Mouse (Mus musculus): ENCODE measurements around the gene Poc1b. TPM values are rescaled to one million over a fixed set of nuclear protein-coding genes. Genes with fewer than 3 reads are reported as not detected.
"Not testable (repeated sequence)": the region's sequence is repeated elsewhere in the genome, so short reads cannot be mapped to it uniquely, and the experiment has no call there.

Poc1b gene
- polyA plus RNA-seq, 1 experiment from 2014 or later = 33.5 TPM

DNA sequence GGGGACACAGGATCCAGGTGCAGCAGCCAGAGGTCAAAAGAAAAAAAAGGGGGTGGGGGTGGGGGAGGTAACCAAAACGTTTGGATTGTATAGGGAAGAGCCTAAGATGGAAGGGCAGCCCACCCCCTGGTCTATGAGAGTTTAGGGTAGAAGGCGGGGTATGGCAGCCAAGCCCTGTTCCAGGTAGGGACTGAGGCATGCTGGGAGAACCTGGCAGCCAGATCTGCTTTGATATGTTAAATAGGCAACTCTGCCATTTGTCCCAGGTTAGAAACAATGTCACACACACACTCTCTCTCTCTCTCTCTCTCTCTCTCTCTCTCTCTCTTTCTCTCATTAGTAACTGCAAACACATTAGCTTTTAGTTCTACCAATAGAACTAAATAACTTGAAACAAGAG, 100.3 kb downstream of the Poc1b start:
- no peak overlapping the region for H3K4me3 ChIP-seq (ENCODE audit: low read depth, low read length)

DNA sequence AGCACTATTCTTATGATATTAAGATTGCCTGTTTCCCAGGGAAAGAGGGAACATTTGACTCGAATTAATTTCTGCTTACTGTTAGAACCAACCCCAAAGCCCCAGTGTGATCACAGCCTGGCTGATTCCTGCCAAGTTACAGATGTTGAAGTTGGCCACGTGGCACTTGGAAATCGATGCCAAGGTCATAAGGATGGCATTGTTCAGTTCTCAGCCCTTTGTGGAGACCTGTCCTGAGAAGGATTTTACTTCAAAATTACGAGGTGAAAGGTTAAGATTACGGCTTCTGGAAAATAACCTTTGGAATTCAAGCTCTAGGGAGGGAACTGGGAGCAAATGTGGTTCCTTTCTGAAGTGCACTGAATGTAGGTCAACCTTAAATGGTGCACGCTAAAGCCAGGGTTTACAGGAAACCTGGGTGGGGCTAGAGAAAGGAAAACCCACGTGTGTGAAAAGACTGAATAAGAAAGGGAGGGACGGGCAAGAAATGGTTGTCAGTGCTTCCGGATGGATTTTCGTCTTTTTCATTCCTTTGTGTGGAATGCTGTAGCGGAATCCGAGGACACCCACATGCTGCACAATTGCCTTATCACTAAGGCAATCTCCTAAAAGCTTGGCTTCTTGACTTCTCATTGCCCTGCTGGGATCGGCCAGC, 102.4 kb downstream of the Poc1b start:
- H3K4me2 ChIP-seq (ENCODE audit: low read length) = no peak overlapping the region
- ATAC-seq (replicated peaks; ENCODE audit: low FRiP score, low TSS enrichment, low read depth) = no peak
- DNase-seq (ENCODE audit: low spot score) = no peak
- H3K27ac ChIP-seq (ENCODE audit: low read depth) = no peak overlapping the region
- no peaks in the 10 kb centered on the region for H3K4me1 ChIP-seq (replicated peaks; ENCODE audit: control insufficient read depth, insufficient read depth, low read length)
- no peaks in the 10 kb centered on the region for H3K9me3 ChIP-seq (ENCODE audit: control insufficient read depth, low read length)
- H3K4me3 ChIP-seq (ENCODE audit: low read depth, low read length) = no peak overlapping the region
- no peaks in the 10 kb centered on the region for H3K36me3 ChIP-seq (ENCODE audit: control insufficient read depth, insufficient read depth, low read length)
- no peak overlapping the region for H3K9ac ChIP-seq (ENCODE audit: low read length)
- WGBS = 79% methylated on average over 13 of the region's 13 CpGs
- H3K27me3 ChIP-seq (replicated peaks; ENCODE audit: control insufficient read depth, insufficient read depth, low read length) = no peaks in the 10 kb centered on the region

More for the DNA sequence above, 100.3 kb downstream of the Poc1b start:
- Histone ChIP-seq H3K9me3 (ENCODE audit: control insufficient read depth, low read length) (no peaks in the 10 kb centered on the region), H3K27ac (ENCODE audit: low read depth) (no peak overlapping the region), H3K4me2 (ENCODE audit: low read length) (no peak overlapping the region), H3K4me1 (replicated peaks; ENCODE audit: control insufficient read depth, insufficient read depth, low read length) (peaks cover 8% of the 10 kb centered on the region; the same call in 1 of the 2 replicates), H3K27me3 (replicated peaks; ENCODE audit: control insufficient read depth, insufficient read depth, low read length) (no peaks in the 10 kb centered on the region), H3K9ac (ENCODE audit: low read length) (no peak overlapping the region), H3K36me3 (ENCODE audit: control insufficient read depth, insufficient read depth, low read length) (no peaks in the 10 kb centered on the region)
- ATAC-seq (replicated peaks; ENCODE audit: low FRiP score, low TSS enrichment, low read depth) = no peak
- DNase-seq (ENCODE audit: low spot score) = no peak
- WGBS = 48% methylated on average over 2 of the region's 2 CpGs

DNA sequence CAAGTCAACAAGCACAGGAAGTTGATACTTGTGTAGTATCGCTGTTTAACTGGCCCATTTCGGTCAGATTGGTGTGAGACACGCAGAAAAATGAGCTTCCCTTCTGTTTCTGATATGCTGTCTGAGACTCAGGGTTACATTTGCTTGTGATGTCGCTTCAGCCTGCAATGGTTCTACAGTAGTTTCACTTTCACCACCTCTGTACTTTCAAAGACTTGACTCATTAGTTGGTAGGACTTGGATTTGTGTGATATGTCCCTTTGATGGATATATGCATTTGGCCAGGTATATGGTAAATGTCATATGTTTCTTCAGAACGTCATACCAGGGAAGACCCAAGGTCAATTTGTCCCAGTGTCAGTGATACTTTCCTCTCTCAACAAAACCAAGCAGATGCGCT, 104.2 kb downstream of the Poc1b start:
- Histone ChIP-seq H3K27me3 (replicated peaks; ENCODE audit: control insufficient read depth, insufficient read depth, low read length) (no peaks in the 10 kb centered on the region), H3K36me3 (ENCODE audit: control insufficient read depth, insufficient read depth, low read length) (no peaks in the 10 kb centered on the region), H3K4me3 (ENCODE audit: low read depth, low read length) (no peak overlapping the region), H3K4me1 (replicated peaks; ENCODE audit: control insufficient read depth, insufficient read depth, low read length) (no peaks in the 10 kb centered on the region), H3K9me3 (ENCODE audit: control insufficient read depth, low read length) (no peaks in the 10 kb centered on the region), H3K27ac (ENCODE audit: low read depth) (no peak overlapping the region), H3K9ac (ENCODE audit: low read length) (no peak overlapping the region), H3K4me2 (ENCODE audit: low read length) (no peak overlapping the region)
- 87% methylated on average over 6 of the region's 6 CpGs for WGBS
- DNase-seq (ENCODE audit: low spot score) (no peak), ATAC-seq (replicated peaks; ENCODE audit: low FRiP score, low TSS enrichment, low read depth) (no peak)

DNA sequence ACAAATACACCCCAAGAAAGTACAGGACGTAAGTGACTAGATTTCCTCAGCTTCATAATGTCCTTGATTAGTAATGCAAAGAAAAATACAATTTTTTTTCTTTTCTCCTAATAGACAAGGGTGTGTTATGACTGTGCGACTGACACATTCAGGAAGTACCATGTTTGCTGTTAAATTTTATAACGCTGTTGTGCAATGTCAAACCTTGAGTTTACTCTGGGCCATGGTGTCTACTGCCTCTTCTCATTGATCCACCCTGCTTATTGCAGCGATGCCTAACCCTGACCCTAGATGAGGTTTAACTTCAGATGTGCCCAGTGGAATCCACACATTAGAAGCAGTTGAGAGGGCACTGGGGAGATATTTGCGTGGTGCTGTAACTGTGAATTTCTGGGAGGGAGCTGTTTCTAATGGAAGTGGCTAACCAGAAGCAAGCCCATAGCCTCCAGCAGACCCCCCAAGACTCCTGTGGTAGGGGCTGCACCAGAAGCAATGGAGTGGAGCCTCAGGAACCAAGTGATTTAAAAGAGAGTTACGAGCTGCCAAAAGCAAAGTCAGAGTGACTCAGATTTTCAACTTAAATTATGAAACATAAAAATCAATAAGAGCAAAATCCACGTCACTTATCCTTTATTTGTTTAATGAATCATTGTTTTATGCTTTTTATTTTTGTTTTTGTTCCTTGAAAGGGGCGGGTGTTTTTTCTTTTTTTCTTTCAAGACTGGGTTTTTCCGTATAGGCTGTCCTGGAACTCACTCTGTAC, 104.8 kb downstream of the Poc1b start:
- WGBS = 80% methylated on average over 9 of the region's 9 CpGs
- no peak overlapping the region for H3K27ac ChIP-seq (ENCODE audit: low read depth)
- no peak overlapping the region for H3K9ac ChIP-seq (ENCODE audit: low read length)
- no peaks in the 10 kb centered on the region for H3K27me3 ChIP-seq (replicated peaks; ENCODE audit: control insufficient read depth, insufficient read depth, low read length)
- H3K4me2 ChIP-seq (ENCODE audit: low read length) = no peak overlapping the region
- ATAC-seq (replicated peaks; ENCODE audit: low FRiP score, low TSS enrichment, low read depth) = no peak
- no peak overlapping the region for H3K4me3 ChIP-seq (ENCODE audit: low read depth, low read length)
- no peaks in the 10 kb centered on the region for H3K36me3 ChIP-seq (ENCODE audit: control insufficient read depth, insufficient read depth, low read length)
- no peaks in the 10 kb centered on the region for H3K9me3 ChIP-seq (ENCODE audit: control insufficient read depth, low read length)
- H3K4me1 ChIP-seq (replicated peaks; ENCODE audit: control insufficient read depth, insufficient read depth, low read length) = no peaks in the 10 kb centered on the region
- DNase-seq (ENCODE audit: low spot score) = no peak

DNA sequence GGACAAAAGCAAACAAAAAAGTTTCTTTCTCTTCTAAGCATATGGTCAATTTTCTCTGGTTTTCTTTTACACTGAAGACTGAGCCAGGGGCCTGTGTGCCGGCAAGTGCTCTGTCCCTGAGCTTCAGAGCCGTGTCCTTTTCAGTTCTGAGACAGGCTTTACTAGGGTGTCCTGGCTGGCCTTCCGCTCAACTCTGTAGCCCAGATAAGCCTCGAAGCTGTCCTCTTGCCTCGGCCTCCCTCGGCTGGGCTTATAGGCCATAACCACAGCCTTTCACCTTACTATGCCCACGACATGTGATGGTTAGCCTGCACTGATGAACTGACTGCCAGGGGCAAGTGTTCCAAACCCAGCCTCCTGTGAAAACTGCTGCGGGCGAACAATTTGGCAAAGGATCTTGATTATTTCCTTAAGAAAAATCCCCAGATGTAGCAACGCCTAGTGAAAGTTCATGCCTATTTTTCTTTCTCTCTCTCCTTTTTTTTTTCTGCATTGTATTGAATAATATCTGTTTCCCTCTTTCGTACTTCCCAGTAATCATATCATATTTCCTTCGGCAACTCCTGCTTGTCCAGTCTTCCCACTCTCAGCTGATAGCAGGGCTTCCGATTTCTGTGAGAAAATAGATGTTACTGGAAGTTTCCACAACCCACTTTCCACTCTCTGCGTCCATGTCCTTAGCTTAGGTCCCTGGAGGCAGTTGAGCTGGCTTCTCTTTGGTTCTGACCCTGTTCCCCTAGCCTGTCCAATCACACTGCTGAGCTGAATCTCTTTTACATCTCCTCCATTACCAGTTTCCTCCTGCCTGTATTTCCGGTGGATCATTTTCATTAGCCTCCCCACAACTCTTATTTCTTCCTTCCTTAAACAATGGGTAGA, 107.8 kb downstream of the Poc1b start:
- Histone ChIP-seq H3K4me1 (replicated peaks; ENCODE audit: control insufficient read depth, insufficient read depth, low read length) (no peaks in the 10 kb centered on the region), H3K27ac (ENCODE audit: low read depth) (no peak overlapping the region), H3K9ac (ENCODE audit: low read length) (no peak overlapping the region), H3K27me3 (replicated peaks; ENCODE audit: control insufficient read depth, insufficient read depth, low read length) (no peaks in the 10 kb centered on the region), H3K36me3 (ENCODE audit: control insufficient read depth, insufficient read depth, low read length) (no peaks in the 10 kb centered on the region), H3K4me3 (ENCODE audit: low read depth, low read length) (no peak overlapping the region), H3K9me3 (ENCODE audit: control insufficient read depth, low read length) (no peaks in the 10 kb centered on the region), H3K4me2 (ENCODE audit: low read length) (no peak overlapping the region)
- 86% methylated on average over 15 of the region's 15 CpGs for WGBS
- DNase-seq (ENCODE audit: low spot score) (no peak), ATAC-seq (replicated peaks; ENCODE audit: low FRiP score, low TSS enrichment, low read depth) (no peak)

DNA sequence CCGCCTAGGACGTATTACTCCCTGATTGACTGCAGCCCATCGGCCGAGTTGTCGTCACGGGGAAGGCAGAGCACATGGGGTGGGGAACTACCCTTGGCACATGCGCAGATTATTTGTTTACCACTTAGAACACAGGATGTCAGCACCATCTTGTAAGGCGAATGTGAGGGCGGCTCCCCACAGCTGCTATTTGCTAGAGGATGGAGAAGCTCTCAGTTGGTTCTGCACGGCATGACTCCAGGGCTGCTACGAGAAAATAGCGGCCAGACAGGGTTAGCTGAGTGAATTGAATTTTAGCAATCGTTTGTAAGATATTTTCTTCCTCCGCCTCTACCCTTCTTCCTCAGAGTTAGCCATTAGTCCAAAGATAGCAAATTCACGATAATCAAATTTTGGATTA, 109.7 kb downstream of the Poc1b start:
- H3K4me1 ChIP-seq (replicated peaks; ENCODE audit: control insufficient read depth, insufficient read depth, low read length); DNase-seq (ENCODE audit: low spot score); H3K27ac ChIP-seq (ENCODE audit: low read depth); H3K27me3 ChIP-seq (replicated peaks; ENCODE audit: control insufficient read depth, insufficient read depth, low read length); H3K9me3 ChIP-seq (ENCODE audit: control insufficient read depth, low read length); H3K4me2 ChIP-seq (ENCODE audit: low read length); ATAC-seq (replicated peaks; ENCODE audit: low FRiP score, low TSS enrichment, low read depth); H3K9ac ChIP-seq (ENCODE audit: low read length); H3K4me3 ChIP-seq (ENCODE audit: low read depth, low read length); H3K36me3 ChIP-seq (ENCODE audit: control insufficient read depth, insufficient read depth, low read length): not testable (repeated sequence)
- WGBS = 92% methylated on average over 15 of the region's 15 CpGs

DNA sequence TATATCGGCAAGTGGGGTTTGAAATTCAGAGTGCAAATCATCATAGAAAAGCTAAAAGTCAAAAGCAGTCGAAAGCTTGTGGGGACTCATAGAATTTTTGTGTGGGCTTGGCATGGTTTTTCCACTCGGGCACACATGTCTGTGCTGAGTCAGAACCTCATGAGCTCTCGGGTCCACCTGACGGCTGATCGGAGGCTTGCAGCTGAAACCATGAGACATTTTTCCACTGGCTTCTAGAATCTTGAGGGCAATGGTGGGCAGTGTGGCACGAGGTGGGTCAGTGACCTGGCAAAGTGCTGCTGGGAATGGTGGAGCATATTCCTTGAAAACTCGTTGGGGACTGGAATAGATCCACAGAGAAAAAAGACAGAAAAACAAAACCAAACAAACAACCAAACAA, 114.7 kb downstream of the Poc1b start:
- Histone ChIP-seq H3K27me3 (replicated peaks; ENCODE audit: control insufficient read depth, insufficient read depth, low read length) (no peaks in the 10 kb centered on the region), H3K4me1 (replicated peaks; ENCODE audit: control insufficient read depth, insufficient read depth, low read length) (no peaks in the 10 kb centered on the region), H3K27ac (ENCODE audit: low read depth) (no peak overlapping the region), H3K9ac (ENCODE audit: low read length) (no peak overlapping the region), H3K4me2 (ENCODE audit: low read length) (no peak overlapping the region), H3K4me3 (ENCODE audit: low read depth, low read length) (no peak overlapping the region), H3K9me3 (ENCODE audit: control insufficient read depth, low read length) (no peaks in the 10 kb centered on the region), H3K36me3 (ENCODE audit: control insufficient read depth, insufficient read depth, low read length) (no peaks in the 10 kb centered on the region)
- no peak for DNase-seq (ENCODE audit: low spot score)
- 95% methylated on average over 8 of the region's 8 CpGs for WGBS
- no peak for ATAC-seq (replicated peaks; ENCODE audit: low FRiP score, low TSS enrichment, low read depth)

DNA sequence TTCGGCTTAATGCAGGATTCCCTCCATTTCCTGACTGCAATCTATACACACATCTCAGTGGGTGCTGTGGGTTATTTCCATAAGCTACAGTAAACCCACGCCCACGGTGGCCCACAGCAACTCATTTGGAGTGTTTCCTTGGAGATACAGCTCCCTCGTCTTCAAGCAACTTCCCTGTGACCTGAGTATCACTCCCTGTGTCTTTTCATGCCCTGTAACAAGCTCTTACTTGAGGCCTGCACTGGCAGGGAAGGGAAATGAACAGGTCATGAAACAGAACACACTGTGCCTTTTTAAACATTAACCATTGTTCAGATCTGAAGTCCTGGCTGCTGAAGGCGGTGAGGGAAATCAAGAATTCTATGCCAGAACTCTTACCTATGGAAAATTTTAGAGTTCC, 115.9 kb downstream of the Poc1b start:
- Histone ChIP-seq H3K9me3 (ENCODE audit: control insufficient read depth, low read length) (no peaks in the 10 kb centered on the region), H3K4me2 (ENCODE audit: low read length) (no peak overlapping the region), H3K27ac (ENCODE audit: low read depth) (no peak overlapping the region), H3K4me1 (replicated peaks; ENCODE audit: control insufficient read depth, insufficient read depth, low read length) (0 out of 2 replicates have a peak, but pooled peaks cover 1% of the 10 kb centered on the region), H3K4me3 (ENCODE audit: low read depth, low read length) (no peak overlapping the region), H3K36me3 (ENCODE audit: control insufficient read depth, insufficient read depth, low read length) (no peaks in the 10 kb centered on the region), H3K27me3 (replicated peaks; ENCODE audit: control insufficient read depth, insufficient read depth, low read length) (no peaks in the 10 kb centered on the region), H3K9ac (ENCODE audit: low read length) (no peak overlapping the region)
- no peak for ATAC-seq (replicated peaks; ENCODE audit: low FRiP score, low TSS enrichment, low read depth)
- WGBS = 68% methylated on average over 5 of the region's 5 CpGs
- DNase-seq (ENCODE audit: low spot score) = no peak
